Comparison of ENCODE assay signal across 18 mouse cellular contexts in the genomic region with DNA sequence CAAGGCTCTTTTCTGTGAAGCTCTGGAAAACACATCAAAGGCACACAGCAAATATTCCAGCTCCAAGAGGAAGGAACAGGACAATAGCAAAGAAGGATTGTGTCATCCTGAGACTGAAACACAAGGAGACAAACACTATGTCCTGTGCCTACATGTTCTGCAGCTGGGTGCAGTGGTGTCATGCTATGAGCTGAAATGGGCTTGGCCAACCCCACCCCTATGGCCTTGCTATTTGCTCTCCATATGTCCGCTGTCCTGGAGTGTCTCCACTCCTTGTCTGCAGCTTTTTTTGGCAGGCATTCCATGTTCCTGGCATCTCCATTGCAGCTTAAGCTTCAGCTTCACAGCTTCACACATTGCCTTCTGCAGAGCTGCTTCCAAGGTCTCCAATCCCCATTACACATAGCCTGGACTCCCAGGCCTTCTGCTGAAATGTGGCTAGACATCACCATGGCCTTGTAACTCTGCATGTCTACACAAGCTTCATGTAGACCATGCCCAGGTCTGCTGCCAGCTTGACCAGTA.
DNase-seq lines count a peak whose midpoint lies in the region; ATAC-seq and TF ChIP-seq lines count a peak whose summit lies in the region.
"Had no signal": no experiment of that assay in that cellular context is flagged by ENCODE, and none has a peak within 500 bp of the region (broad histone marks: within the 10 kb centered on the region; RNA-seq: fewer than 3 reads in every experiment).

No protein-coding gene starts in this region.

- DNase-seq in heart, adult 11 months, result peak; percentile 91
- no peak for DNase-seq in heart, postnatal 25 days (ENCODE audit: low spot score)
- DNase-seq in lung, postnatal 0 days (ENCODE audit: low spot score), result peak; percentile 28
- no peak for DNase-seq in lung, adult 2 months
- peak; percentile 16 to 35 for DNase-seq in heart, adult 9 months (ENCODE audit: low spot score in 2 of 2)
- peak; percentile 33 for DNase-seq in heart, postnatal 4 days
- DNase-seq: adrenal gland, postnatal 14 days; forebrain, postnatal 0 days; kidney, adult 8-10 months; kidney, postnatal 4 days; spleen, adult 18-20 months; thymus, postnatal 14 days had no signal

- H3K27ac ChIP-seq in lung, postnatal 0 days (ENCODE audit: low read length), result no peak overlapping the region
- no peak overlapping the region for H3K27ac ChIP-seq in liver, embryonic 12.5 days
- H3K27ac ChIP-seq: embryonic facial prominence, embryonic 12.5 days; heart, embryonic 15.5 days; midbrain, embryonic 15.5 days; stomach, embryonic 15.5 days had no signal

- no peak for TF ChIP-seq EP300 in lung, postnatal 0 days (IDR thresholded peaks at IDR 0.05)

- no peak overlapping the region for H3K9ac ChIP-seq in lung, postnatal 0 days (replicated peaks; ENCODE audit: low read depth)
- H3K9ac ChIP-seq in liver, embryonic 12.5 days, result no peak overlapping the region
- H3K9ac ChIP-seq: embryonic facial prominence, embryonic 12.5 days; forebrain, postnatal 0 days; heart, embryonic 15.5 days; midbrain, embryonic 15.5 days; stomach, embryonic 15.5 days had no signal

- no peak for TF ChIP-seq POLR2A in lung, adult 2 months (IDR thresholded peaks at IDR 0.05; ENCODE audit: borderline replicate concordance, extremely low read depth, low read depth, low read length)

- 56% methylated on average over 1 of the region's 1 CpGs for WGBS in lung, postnatal 0 days
- WGBS in lung, adult 2 months, result 52% methylated on average over 1 of the region's 1 CpGs
- WGBS in liver, embryonic 12.5 days (ENCODE audit: insufficient replicate concordance), result 78% methylated on average over 1 of the region's 1 CpGs

- no peaks in the 10 kb centered on the region for H3K4me1 ChIP-seq in lung, postnatal 0 days (ENCODE audit: insufficient read depth, low read depth, low read length)
- H3K4me1 ChIP-seq in lung, adult 2 months (ENCODE audit: control insufficient read depth, insufficient read depth, low read length), result no peaks in the 10 kb centered on the region
- no peaks in the 10 kb centered on the region for H3K4me1 ChIP-seq in liver, embryonic 12.5 days
- H3K4me1 ChIP-seq: embryonic facial prominence, embryonic 12.5 days; midbrain, embryonic 15.5 days; stomach, embryonic 15.5 days had no signal

- no peak for TF ChIP-seq CTCF in lung, postnatal 0 days (IDR thresholded peaks at IDR 0.05)
- no peak for TF ChIP-seq CTCF in lung, adult 2 months (IDR thresholded peaks at IDR 0.05; ENCODE audit: insufficient read depth, low read length)

- H3K4me3 ChIP-seq in lung, postnatal 0 days (ENCODE audit: low read depth, low read length), result no peak overlapping the region
- H3K4me3 ChIP-seq in lung, adult 2 months (replicated peaks; ENCODE audit: extremely low read depth, low read depth, low read length), result no peak overlapping the region
- no peak overlapping the region for H3K4me3 ChIP-seq in liver, embryonic 12.5 days
- H3K4me3 ChIP-seq: embryonic facial prominence, embryonic 12.5 days; heart, embryonic 15.5 days; midbrain, embryonic 15.5 days; stomach, embryonic 15.5 days had no signal

- H3K9me3 ChIP-seq in lung, postnatal 0 days (ENCODE audit: low read length), result no peaks in the 10 kb centered on the region
- H3K9me3 ChIP-seq in liver, embryonic 12.5 days (replicated peaks), result no peaks in the 10 kb centered on the region
- H3K9me3 ChIP-seq: embryonic facial prominence, embryonic 12.5 days; G1E; heart, embryonic 15.5 days; midbrain, embryonic 15.5 days; stomach, embryonic 15.5 days had no signal

- intact Hi-C loops in heart, postnatal 25 days (cut with DNase I), result no loop called here

- H3K36me3 ChIP-seq in lung, postnatal 0 days (ENCODE audit: insufficient read depth, low read length), result no peaks in the 10 kb centered on the region
- H3K36me3 ChIP-seq in liver, embryonic 12.5 days, result no peaks in the 10 kb centered on the region
- H3K36me3 ChIP-seq: embryonic facial prominence, embryonic 12.5 days; G1E; heart, embryonic 15.5 days; midbrain, embryonic 15.5 days; stomach, embryonic 15.5 days had no signal

- no peak overlapping the region for H3K4me2 ChIP-seq in lung, postnatal 0 days (replicated peaks; ENCODE audit: low read depth, low read length)
- no peak overlapping the region for H3K4me2 ChIP-seq in liver, embryonic 12.5 days
- H3K4me2 ChIP-seq: embryonic facial prominence, embryonic 12.5 days; heart, embryonic 15.5 days; midbrain, embryonic 15.5 days; stomach, embryonic 15.5 days had no signal

- ATAC-seq in lung, postnatal 0 days, result peak; percentile 53
- no peak for ATAC-seq in liver, embryonic 12.5 days
- ATAC-seq: forebrain, postnatal 0 days; midbrain, embryonic 15.5 days had no signal

- H3K27me3 ChIP-seq in lung, postnatal 0 days (replicated peaks; ENCODE audit: insufficient read depth, low read length), result no peaks in the 10 kb centered on the region
- H3K27me3 ChIP-seq in liver, embryonic 12.5 days (replicated peaks), result no peaks in the 10 kb centered on the region
- H3K27me3 ChIP-seq: embryonic facial prominence, embryonic 12.5 days; heart, embryonic 15.5 days; midbrain, embryonic 15.5 days; stomach, embryonic 15.5 days had no signal

Comparison
In these comparisons a context has a peak if more than half of its experiments do, and no peak if none do; other contexts are left out.
1. DNase-seq: peak in heart, adult 11 months (single experiment), lung, postnatal 0 days (single experiment), heart, adult 9 months (2 of 2) and heart, postnatal 4 days (single experiment); none in heart, postnatal 25 days (single experiment) and lung, adult 2 months (single experiment).